Mouse (Mus musculus) MEL (cell line): ENCODE data around the gene Wdfy3.

Experiments used
- CTCF ChIP-seq, 3 experiments: IDR thresholded peaks in 2 of 3; conservative IDR thresholded peaks in 1 of 3; 2 replicates each; pipeline ENCODE4 v1.5.1; 2011 to 2012; ENCODE audit warnings: low read length in 3 of 3, low read depth in 2 of 3, mild to moderate bottlenecking in 2 of 3, improper control_type of control experiment in 1 of 3, inconsistent platforms in 1 of 3, mixed read lengths in 1 of 3, moderate library complexity in 1 of 3; ENCODE audit not compliant: control insufficient read depth in 1 of 3, insufficient read depth in 1 of 3, poor library complexity in 1 of 3, severe bottlenecking in 1 of 3
- EP300 ChIP-seq, 2 experiments: IDR thresholded peaks; 2 replicates each; pipeline ENCODE4 v1.6.1; 2011; ENCODE audit warnings: improper control_type of control experiment in 2 of 2, low read length in 2 of 2, low read depth in 1 of 2, mild to moderate bottlenecking in 1 of 2
- GATA1 ChIP-seq: IDR thresholded peaks from 2 replicates; pipeline ENCODE4 v1.6.1; 2011; ENCODE audit warnings: low read depth, low read length, improper control_type of control experiment
- JUND ChIP-seq: IDR thresholded peaks from 2 replicates; pipeline ENCODE4 v1.6.1; 2011; ENCODE audit warnings: low read depth, mild to moderate bottlenecking, improper control_type of control experiment, low read length
- MAFK ChIP-seq: IDR thresholded peaks from 2 replicates; pipeline ENCODE4 v1.6.1; 2011; ENCODE audit warnings: low read depth, mild to moderate bottlenecking, low read length, improper control_type of control experiment, borderline replicate concordance
- MAZ ChIP-seq: IDR thresholded peaks from 2 replicates; pipeline ENCODE4 v1.6.1; 2012; ENCODE audit warnings: low read depth, mild to moderate bottlenecking, inconsistent platforms, low read length, improper control_type of control experiment
- POLR2A ChIP-seq, 2 experiments: IDR thresholded peaks; 2 replicates each; pipeline ENCODE4 v1.6.1; 2011 to 2012; ENCODE audit warnings: low read length in 2 of 2, mild to moderate bottlenecking in 2 of 2, control low read depth in 1 of 2, improper control_type of control experiment in 1 of 2, low read depth in 1 of 2, moderate library complexity in 1 of 2; ENCODE audit not compliant: control insufficient read depth in 1 of 2, insufficient read depth in 1 of 2, poor library complexity in 1 of 2
- POLR2AphosphoS2 ChIP-seq: IDR thresholded peaks from 2 replicates; pipeline ENCODE4 v1.6.1; 2011; ENCODE audit warnings: low read length, improper control_type of control experiment
- RCOR1 ChIP-seq: IDR thresholded peaks from 2 replicates; pipeline ENCODE4 v1.6.1; 2012; ENCODE audit warnings: low read depth, mild to moderate bottlenecking, inconsistent platforms, low read length, improper control_type of control experiment
- SMC3 ChIP-seq: IDR thresholded peaks from 2 replicates; pipeline ENCODE4 v1.6.1; 2011; ENCODE audit warnings: low read depth, low read length, improper control_type of control experiment
- TAL1 ChIP-seq: IDR thresholded peaks from 2 replicates; pipeline ENCODE4 v1.6.1; 2012; ENCODE audit warnings: mild to moderate bottlenecking, inconsistent platforms, low read length, moderate library complexity, mixed read lengths
- ZC3H11A ChIP-seq: IDR thresholded peaks from 2 replicates; pipeline ENCODE4 v1.6.1; 2012; ENCODE audit warnings: low read depth, mild to moderate bottlenecking, inconsistent platforms, low read length, improper control_type of control experiment
- ZKSCAN1 ChIP-seq: IDR thresholded peaks from 2 replicates; pipeline ENCODE4 v1.6.1; 2012; ENCODE audit warnings: low read depth, mild to moderate bottlenecking, inconsistent platforms, low read length, improper control_type of control experiment, moderate library complexity

- TF ChIP-seq EP300 (IDR thresholded peaks at IDR 0.05; ENCODE audit: low read depth in 1 of 2, low read length in 2 of 2), result no peak
- no peak for TF ChIP-seq ZKSCAN1
- TF ChIP-seq POLR2A (IDR thresholded peaks at IDR 0.05; ENCODE audit: control insufficient read depth in 1 of 2, insufficient read depth in 1 of 2, low read depth in 1 of 2, low read length in 2 of 2, poor library complexity in 1 of 2), result no peak
- TF ChIP-seq ZC3H11A, result no peak
- TF ChIP-seq CTCF (IDR thresholded peaks at IDR 0.05 in 2 of 3, conservative IDR thresholded peaks at IDR 0.05 in 1 of 3; ENCODE audit: control insufficient read depth in 1 of 3, insufficient read depth in 1 of 3, low read depth in 2 of 3, low read length in 3 of 3, poor library complexity in 1 of 3, severe bottlenecking in 1 of 3), result no peak
- no peak for TF ChIP-seq MAFK
- TF ChIP-seq TAL1, result no peak
- no peak for TF ChIP-seq JUND
- no peak for TF ChIP-seq MAZ
- no peak for TF ChIP-seq GATA1
- TF ChIP-seq POLR2AphosphoS2, result no peak
- no peak for TF ChIP-seq RCOR1
- no peak for TF ChIP-seq SMC3
Measured at GRCm38 (mm10) chr5:101885039-101885438, 184.7 kb downstream of the Wdfy3 start.
